Mouse (Mus musculus): ENCODE measurements around the gene Gm4201. TPM values are rescaled to one million over a fixed set of nuclear protein-coding genes. Genes with fewer than 3 reads are reported as not detected.
"Not testable (repeated sequence)": the region's sequence is repeated elsewhere in the genome, so short reads cannot be mapped to it uniquely, and the experiment has no call there.

Gene Gm4201
- not detected in 2 replicates for polyA plus RNA-seq (2015; fragmentation: Nextera tagmentation; extraction: Ambion mirVana)

DNA sequence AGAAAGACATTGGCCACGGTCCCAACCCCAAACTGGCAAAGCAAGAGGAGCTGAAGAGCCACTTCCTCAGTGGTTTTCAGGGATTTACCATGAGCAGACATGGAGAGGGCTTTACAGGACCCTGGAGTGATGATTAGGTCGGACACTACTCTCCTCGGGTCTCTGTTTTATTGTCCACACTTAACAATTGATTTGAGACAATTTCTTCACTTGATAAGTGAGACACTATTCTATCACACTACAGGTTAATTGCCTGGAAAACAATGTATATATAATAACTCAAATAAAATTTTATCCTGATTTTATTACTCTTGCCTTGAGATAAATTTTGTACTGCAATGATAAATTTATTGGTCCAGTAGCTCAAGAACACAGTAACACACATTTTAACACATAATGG is at the start of gene Gm4201:
Gene Gm4201 (minus strand): TSS at position 101 of the 400 bp plus-strand sequence.
- not testable (repeated sequence) for ATAC-seq (ENCODE audit: insufficient read depth)

DNA sequence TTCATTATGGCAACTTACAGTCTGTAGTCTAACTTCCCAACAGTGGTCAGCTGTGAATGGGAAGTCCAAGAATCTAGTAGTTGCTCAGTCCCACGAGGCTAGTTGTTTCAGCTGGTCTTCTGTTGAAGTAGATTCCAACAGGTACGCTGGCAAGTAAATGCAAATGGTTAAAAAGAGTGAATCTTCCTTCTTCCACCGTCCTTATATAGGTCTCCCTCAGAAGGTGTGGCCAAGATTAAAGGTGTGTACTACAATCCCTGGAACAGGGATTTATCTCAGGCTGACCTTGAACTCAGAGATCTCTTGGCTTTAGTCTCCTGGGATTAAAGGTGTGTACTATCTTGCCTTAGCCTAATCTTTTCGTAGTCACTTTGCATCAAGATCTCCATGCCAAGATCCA is 22.9 kb upstream of the Gm4201 start, which contains the start of gene Gm4565:
Gene Gm4565 (minus strand): TSS at position 101 of the 400 bp plus-strand sequence.
- H3K9ac ChIP-seq; H3K27me3 ChIP-seq; H3K9me3 ChIP-seq (replicated peaks); H3K27ac ChIP-seq (replicated peaks); H3K4me1 ChIP-seq (replicated peaks); ATAC-seq (ENCODE audit: insufficient read depth); H3K4me2 ChIP-seq; H3K36me3 ChIP-seq (replicated peaks); H3K4me3 ChIP-seq (replicated peaks): not testable (repeated sequence)
- WGBS (ENCODE audit: insufficient replicate concordance): 53% methylated on average over 2 of the region's 4 CpGs

More for the DNA sequence above, at the start of gene Gm4201:
- not testable (repeated sequence) for H3K36me3 ChIP-seq (replicated peaks); H3K4me3 ChIP-seq (replicated peaks); H3K4me1 ChIP-seq (replicated peaks); H3K9ac ChIP-seq; H3K27ac ChIP-seq (replicated peaks); H3K27me3 ChIP-seq; H3K4me2 ChIP-seq; H3K9me3 ChIP-seq (replicated peaks)
- no CpG with 5 or more reads among the region's 3 CpGs for WGBS (ENCODE audit: insufficient replicate concordance)

DNA sequence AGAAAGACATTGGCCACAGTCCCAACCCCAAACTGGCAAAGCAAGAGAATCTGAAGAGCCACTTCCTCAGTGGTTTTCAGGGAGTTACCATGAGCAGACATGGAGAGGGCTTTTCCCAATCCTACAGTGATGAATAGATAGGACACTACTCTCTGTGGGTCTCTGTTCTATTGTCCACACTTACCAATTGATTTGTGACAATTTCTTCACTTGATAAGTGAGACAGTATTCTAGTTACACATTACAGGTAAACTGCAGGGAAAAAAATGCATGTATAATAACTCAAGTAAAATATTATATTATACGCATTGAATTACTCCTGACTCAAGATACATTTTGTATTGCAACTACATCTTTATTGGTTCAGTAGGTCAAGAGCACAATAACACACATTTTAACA is 30.4 kb downstream of the Gm4201 start, which contains the start of gene Gm8677:
Gene Gm8677 (minus strand): TSS at position 101 of the 400 bp plus-strand sequence.
- H3K27ac ChIP-seq (replicated peaks); H3K27me3 ChIP-seq; H3K9me3 ChIP-seq (replicated peaks); ATAC-seq (ENCODE audit: insufficient read depth); H3K4me1 ChIP-seq (replicated peaks); H3K4me2 ChIP-seq; H3K9ac ChIP-seq; H3K36me3 ChIP-seq (replicated peaks); H3K4me3 ChIP-seq (replicated peaks): not testable (repeated sequence)
- WGBS (ENCODE audit: insufficient replicate concordance): no CpG with 5 or more reads among the region's 1 CpGs

DNA sequence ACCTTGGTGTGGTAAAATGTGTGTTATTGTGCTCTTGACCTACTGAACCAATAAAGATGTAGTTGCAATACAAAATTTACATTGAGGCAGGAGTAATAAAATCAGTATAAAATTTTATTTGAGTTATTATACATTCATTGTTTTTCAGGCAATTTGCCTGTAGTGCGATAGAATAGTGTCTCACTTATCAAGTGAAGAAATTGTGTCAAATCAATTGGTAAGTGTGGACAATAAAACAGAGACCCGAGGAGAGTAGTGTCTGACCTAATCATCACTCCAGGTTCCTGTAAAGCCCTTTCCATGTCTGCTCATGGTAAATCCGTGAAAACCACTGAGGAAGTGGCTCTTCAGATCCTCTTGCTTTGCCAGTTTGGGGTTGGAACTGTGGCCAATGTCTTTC is 42.5 kb downstream of the Gm4201 start, which contains the start of gene Vmn1r152:
Gene Vmn1r152 (plus strand): TSS at position 301 of the 400 bp plus-strand sequence.
- H3K36me3 ChIP-seq (replicated peaks); H3K9ac ChIP-seq; H3K27ac ChIP-seq (replicated peaks); H3K4me1 ChIP-seq (replicated peaks); H3K4me2 ChIP-seq; H3K4me3 ChIP-seq (replicated peaks); H3K9me3 ChIP-seq (replicated peaks); ATAC-seq (ENCODE audit: insufficient read depth); H3K27me3 ChIP-seq: not testable (repeated sequence)
- no CpG with 5 or more reads among the region's 3 CpGs for WGBS (ENCODE audit: insufficient replicate concordance)

Other genes starting within 250 kb of the Gm4201 start
- gene Gm4187, start 235.6 kb downstream of the Gm4201 start, polyA plus RNA-seq (2015; fragmentation: Nextera tagmentation; extraction: Ambion mirVana): not detected in 2 replicates
- gene Gm8660, start 194.3 kb downstream of the Gm4201 start, polyA plus RNA-seq (2015; fragmentation: Nextera tagmentation; extraction: Ambion mirVana): not detected in 2 replicates
- not detected in 2 replicates for gene Vmn1r148, start 151.8 kb downstream of the Gm4201 start, polyA plus RNA-seq (2015; fragmentation: Nextera tagmentation; extraction: Ambion mirVana)
- gene Vmn1r149, start 127.1 kb downstream of the Gm4201 start, polyA plus RNA-seq (2015; fragmentation: Nextera tagmentation; extraction: Ambion mirVana): not detected in 2 replicates
- gene Gm10665, start 101.3 kb downstream of the Gm4201 start, polyA plus RNA-seq (2015; fragmentation: Nextera tagmentation; extraction: Ambion mirVana): not detected in 2 replicates
- gene Vmn1r151, start 65.7 kb downstream of the Gm4201 start, polyA plus RNA-seq (2015; fragmentation: Nextera tagmentation; extraction: Ambion mirVana): not detected in 2 replicates
- gene Vmn1r152, start 42.4 kb downstream of the Gm4201 start, polyA plus RNA-seq (2015; fragmentation: Nextera tagmentation; extraction: Ambion mirVana): not detected in 2 replicates
- not detected in 2 replicates for gene Gm8677, start 30.5 kb downstream of the Gm4201 start, polyA plus RNA-seq (2015; fragmentation: Nextera tagmentation; extraction: Ambion mirVana)
- gene Gm4565, start 22.8 kb upstream of the Gm4201 start, polyA plus RNA-seq (2015; fragmentation: Nextera tagmentation; extraction: Ambion mirVana): not detected in 2 replicates
- not detected in 2 replicates for gene Vmn1r155, start 92.7 kb upstream of the Gm4201 start, polyA plus RNA-seq (2015; fragmentation: Nextera tagmentation; extraction: Ambion mirVana)
- not detected in 2 replicates for gene Gm8693, start 127.0 kb upstream of the Gm4201 start, polyA plus RNA-seq (2015; fragmentation: Nextera tagmentation; extraction: Ambion mirVana)
- gene Gm4567, start 154.4 kb upstream of the Gm4201 start, polyA plus RNA-seq (2015; fragmentation: Nextera tagmentation; extraction: Ambion mirVana): not detected in 2 replicates
- gene Vmn1r157, start 196.4 kb upstream of the Gm4201 start, polyA plus RNA-seq (2015; fragmentation: Nextera tagmentation; extraction: Ambion mirVana): not detected in 2 replicates
- gene Vmn1r158, start 225.4 kb upstream of the Gm4201 start, polyA plus RNA-seq (2015; fragmentation: Nextera tagmentation; extraction: Ambion mirVana): not detected in 2 replicates